Mouse (Mus musculus) hindbrain, embryonic 15.5 days (tissue): ENCODE data around the gene Ctsf. TPM values are rescaled to one million over a fixed set of nuclear protein-coding genes. Genes with fewer than 3 reads are reported as not detected.
"Not testable (repeated sequence)": the region's sequence is repeated elsewhere in the genome, so short reads cannot be mapped to it uniquely, and the experiment has no call there.

Experiments
- ATAC-seq: fragments of 200-750 bp; cut with Nextera tagmentation; 2 replicates; pipeline ENCODE4 v1.8.0; 2017; ENCODE audit warnings: low read depth, moderate number of reproducible peaks, moderate TSS enrichment; ENCODE audit not compliant: low FRiP score
- H3K27ac ChIP-seq: fragments of 300-500 bp; sonication (generic); replicated peaks from 2 replicates; pipeline ENCODE4 v1.5.1; 2015; ENCODE audit warnings: mild to moderate bottlenecking, inconsistent platforms
- H3K27me3 ChIP-seq: fragments of 300-500 bp; sonication (generic); 2 replicates; pipeline ENCODE4 v1.6.1; 2015; ENCODE audit warnings: control low read depth, inconsistent platforms
- H3K36me3 ChIP-seq: fragments of 300-500 bp; sonication (generic); 2 replicates; pipeline ENCODE4 v1.6.1; 2015; ENCODE audit warnings: control low read depth, inconsistent platforms
- H3K4me1 ChIP-seq: fragments of 300-500 bp; sonication (generic); replicated peaks from 2 replicates; pipeline ENCODE4 v1.6.1; 2015; ENCODE audit warnings: control low read depth, inconsistent platforms
- H3K4me2 ChIP-seq: fragments of 300-500 bp; sonication (generic); 2 replicates; pipeline ENCODE4 v1.6.1; 2015; ENCODE audit warnings: moderate library complexity, mild to moderate bottlenecking, inconsistent platforms
- H3K4me3 ChIP-seq: fragments of 300-500 bp; sonication (generic); 2 replicates; pipeline ENCODE4 v1.5.1; 2015; ENCODE audit warnings: mild to moderate bottlenecking, inconsistent platforms
- H3K9ac ChIP-seq: fragments of 300-500 bp; sonication (generic); 2 replicates; pipeline ENCODE4 v1.6.1; 2015; ENCODE audit warnings: inconsistent platforms
- H3K9me3 ChIP-seq: fragments of 300-500 bp; sonication (generic); 2 replicates; pipeline ENCODE4 v1.6.1; 2016; ENCODE audit warnings: control low read depth, inconsistent platforms
- WGBS: fragments of 180-500 bp; shearing (Covaris S2); methylation state at CpG from one replicate; pipeline ENCODE4 v1.1.7; 2015; 5-methylcytosine and 5-hydroxymethylcytosine counted together
- polyA plus RNA-seq: library from polyadenylated mRNA; unstranded; fragments of >200 nt; fragmentation: Nextera tagmentation; extraction: Ambion mirVana; gene quantifications from 2 replicates; pipeline ENCODE4 v1.2.1, GENCODE M21; 2015

Gene Ctsf
- polyA plus RNA-seq, 1 experiment from 2014 or later = 76.5 TPM

GRCm38 (mm10) chr19:4855951-4856350 lies 1.0 kb downstream of the Ctsf start:
- Histone ChIP-seq H3K27ac (no peak overlapping the region), H3K9ac (peak overlapping the region; percentile 66; the same call in 1 of the 2 replicates), H3K27me3 (no peaks in the 10 kb centered on the region), H3K9me3 (no peaks in the 10 kb centered on the region), H3K4me2 (peak overlapping the region; percentile 81), H3K4me3 (peak overlapping the region; percentile 54), H3K4me1 (peaks cover 16% of the 10 kb centered on the region), H3K36me3 (peaks cover 21% of the 10 kb centered on the region)
- no peak for ATAC-seq
- WGBS = 77% methylated on average over 4 of the region's 4 CpGs

- no peak overlapping the region for H3K4me3 ChIP-seq
- ATAC-seq = no peak
- no peaks in the 10 kb centered on the region for H3K9me3 ChIP-seq
- WGBS = 79% methylated on average over 6 of the region's 6 CpGs
- H3K27me3 ChIP-seq = no peaks in the 10 kb centered on the region
- H3K4me1 ChIP-seq = peaks cover 16% of the 10 kb centered on the region
- peaks cover 24% of the 10 kb centered on the region for H3K36me3 ChIP-seq
- no peak overlapping the region for H3K4me2 ChIP-seq
- no peak overlapping the region for H3K9ac ChIP-seq
- no peak overlapping the region for H3K27ac ChIP-seq
Measured at GRCm38 (mm10) chr19:4859081-4859480, 4.2 kb downstream of the Ctsf start.

- 62% methylated on average over 6 of the region's 6 CpGs for WGBS
- ATAC-seq = 0 out of 2 replicates have a peak, but pooled peaks have one; percentile 27
Measured at GRCm38 (mm10) chr19:4863048-4863447, 8.1 kb downstream of the Ctsf start.

GRCm38 (mm10) chr19:4865147-4865546 lies 10.2 kb downstream of the Ctsf start:
- Histone ChIP-seq H3K4me2 (peak overlapping the region; percentile 26), H3K4me3 (no peak overlapping the region), H3K27ac (no peak overlapping the region), H3K9me3 (no peaks in the 10 kb centered on the region), H3K9ac (no peak overlapping the region), H3K4me1 (0 out of 2 replicates have a peak, but pooled peaks cover 3% of the 10 kb centered on the region), H3K27me3 (peaks cover 5% of the 10 kb centered on the region; the same call in 1 of the 2 replicates), H3K36me3 (peaks cover 10% of the 10 kb centered on the region; the same call in 1 of the 2 replicates)
- WGBS = 7% methylated on average over 16 of the region's 17 CpGs
- ATAC-seq = no peak

More at GRCm38 (mm10) chr19:4863048-4863447, 8.1 kb downstream of the Ctsf start:
- H3K27ac ChIP-seq = no peak overlapping the region
- H3K4me3 ChIP-seq = no peak overlapping the region
- peaks cover 5% of the 10 kb centered on the region; the same call in 1 of the 2 replicates for H3K27me3 ChIP-seq
- no peak overlapping the region for H3K9ac ChIP-seq
- 0 out of 2 replicates have a peak, but pooled peaks cover 3% of the 10 kb centered on the region for H3K4me1 ChIP-seq
- H3K4me2 ChIP-seq = no peak overlapping the region
- peaks cover 20% of the 10 kb centered on the region for H3K36me3 ChIP-seq
- no peaks in the 10 kb centered on the region for H3K9me3 ChIP-seq

- not testable (repeated sequence) for H3K9ac ChIP-seq, H3K27me3 ChIP-seq, H3K4me3 ChIP-seq, ATAC-seq, H3K27ac ChIP-seq, H3K9me3 ChIP-seq, H3K36me3 ChIP-seq, H3K4me2 ChIP-seq
- H3K4me1 ChIP-seq = peaks cover 15% of the 10 kb centered on the region
- 97% methylated on average over 1 of the region's 1 CpGs for WGBS
Measured at GRCm38 (mm10) chr19:4874613-4875012, 19.7 kb downstream of the Ctsf start.

GRCm38 (mm10) chr19:4876241-4876640 lies 21.3 kb downstream of the Ctsf start:
- no peak overlapping the region for H3K4me3 ChIP-seq
- WGBS = 75% methylated on average over 3 of the region's 4 CpGs
- no peak overlapping the region for H3K4me2 ChIP-seq
- no peak overlapping the region for H3K27ac ChIP-seq
- no peak for ATAC-seq
- H3K4me1 ChIP-seq = peaks cover 22% of the 10 kb centered on the region
- no peaks in the 10 kb centered on the region for H3K9me3 ChIP-seq
- no peaks in the 10 kb centered on the region for H3K36me3 ChIP-seq
- H3K9ac ChIP-seq = no peak overlapping the region
- H3K27me3 ChIP-seq = 0 out of 2 replicates have a peak, but pooled peaks cover 3% of the 10 kb centered on the region

GRCm38 (mm10) chr19:4876755-4877154 lies 21.8 kb downstream of the Ctsf start:
- peaks cover 22% of the 10 kb centered on the region for H3K4me1 ChIP-seq
- no peak overlapping the region for H3K27ac ChIP-seq
- H3K9ac ChIP-seq = no peak overlapping the region
- H3K4me3 ChIP-seq = no peak overlapping the region
- ATAC-seq = no peak
- no peaks in the 10 kb centered on the region for H3K36me3 ChIP-seq
- no peaks in the 10 kb centered on the region for H3K9me3 ChIP-seq
- 0 out of 2 replicates have a peak, but pooled peaks cover 3% of the 10 kb centered on the region for H3K27me3 ChIP-seq
- 58% methylated on average over 3 of the region's 3 CpGs for WGBS
- no peak overlapping the region for H3K4me2 ChIP-seq

GRCm38 (mm10) chr19:4877785-4878184 lies 22.9 kb downstream of the Ctsf start, which contains the start of gene Actn3:
Actn3 (minus strand) TSS chr19:4877909.
- Histone ChIP-seq H3K4me2 (peak within 1 kb of the TSS; percentile 81), H3K27me3 (0 out of 2 replicates have a peak, but pooled peaks cover 3% of the 10 kb centered on the region), H3K4me3 (peak within 1 kb of the TSS; percentile 72), H3K9ac (peak within 1 kb of the TSS; percentile 83), H3K36me3 (no peaks in the 10 kb centered on the region), H3K9me3 (no peaks in the 10 kb centered on the region), H3K4me1 (peaks cover 22% of the 10 kb centered on the region), H3K27ac (peak within 1 kb of the TSS; percentile 81)
- ATAC-seq = peak; percentile 13; the same call in 1 of the 2 replicates
- WGBS = 3% methylated on average over 17 of the region's 17 CpGs

GRCm38 (mm10) chr19:4878405-4879323 lies 23.7 kb downstream of the Ctsf start, which contains the start of gene Zdhhc24:
Zdhhc24 (plus strand) TSS chr19:4878668.
- ATAC-seq = peak; percentile 98
- Histone ChIP-seq H3K27ac (peak within 1 kb of the TSS; percentile 81), H3K9ac (peak within 1 kb of the TSS; percentile 83), H3K27me3 (0 out of 2 replicates have a peak, but pooled peaks cover 3% of the 10 kb centered on the region), H3K4me2 (peak within 1 kb of the TSS; percentile 81), H3K36me3 (0 out of 2 replicates have a peak, but pooled peaks cover 2% of the 10 kb centered on the region), H3K9me3 (no peaks in the 10 kb centered on the region), H3K4me1 (peaks cover 22% of the 10 kb centered on the region), H3K4me3 (peak within 1 kb of the TSS; percentile 72)
- WGBS = 1% methylated on average over 52 of the region's 52 CpGs

GRCm38 (mm10) chr19:4879324-4879703 lies 24.4 kb downstream of the Ctsf start:
- peak overlapping the region; percentile 72 for H3K4me3 ChIP-seq
- no peaks in the 10 kb centered on the region for H3K9me3 ChIP-seq
- no peak for ATAC-seq
- H3K4me1 ChIP-seq = peaks cover 22% of the 10 kb centered on the region
- H3K9ac ChIP-seq = peak overlapping the region; percentile 83
- H3K27ac ChIP-seq = no peak overlapping the region
- whole genome bisulfite sequencing = 65% methylated on average over 10 of the region's 10 CpGs
- 0 out of 2 replicates have a peak, but pooled peaks cover 3% of the 10 kb centered on the region for H3K36me3 ChIP-seq
- H3K27me3 ChIP-seq = 0 out of 2 replicates have a peak, but pooled peaks cover 3% of the 10 kb centered on the region
- H3K4me2 ChIP-seq = peak overlapping the region; percentile 81

DNA sequence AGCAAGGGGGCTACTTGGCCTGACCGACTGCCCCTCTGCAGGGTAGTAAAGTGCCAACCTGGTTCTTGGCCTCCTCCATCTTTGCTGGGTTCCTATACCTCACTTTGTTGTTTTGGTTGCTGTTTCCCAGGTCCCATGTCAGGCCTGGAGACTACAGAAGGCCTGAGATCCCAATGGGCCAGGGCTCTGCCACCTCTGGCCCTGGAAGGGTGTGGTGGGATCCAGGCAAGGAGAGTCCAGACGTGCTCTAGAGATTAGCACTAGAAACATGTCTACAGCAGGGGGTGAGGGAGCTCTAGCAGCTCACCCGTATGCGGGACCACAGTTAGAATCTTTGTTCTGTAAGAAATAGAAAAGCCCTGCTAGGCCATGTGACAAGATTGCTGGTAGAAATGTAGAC lies 29.0 kb downstream of the Ctsf start:
- Histone ChIP-seq H3K27me3 (no peaks in the 10 kb centered on the region), H3K9ac (no peak overlapping the region), H3K4me2 (no peak overlapping the region), H3K4me3 (no peak overlapping the region), H3K9me3 (no peaks in the 10 kb centered on the region), H3K4me1 (peaks cover 13% of the 10 kb centered on the region), H3K36me3 (0 out of 2 replicates have a peak, but pooled peaks cover 3% of the 10 kb centered on the region), H3K27ac (no peak overlapping the region)
- WGBS = 89% methylated on average over 4 of the region's 4 CpGs
- no peak for ATAC-seq

- WGBS = 92% methylated on average over 10 of the region's 10 CpGs
- Histone ChIP-seq H3K27me3 (no peaks in the 10 kb centered on the region), H3K4me3 (no peak overlapping the region), H3K27ac (no peak overlapping the region), H3K4me1 (no peaks in the 10 kb centered on the region), H3K9me3 (no peaks in the 10 kb centered on the region), H3K36me3 (peaks cover 11% of the 10 kb centered on the region; the same call in 1 of the 2 replicates), H3K4me2 (no peak overlapping the region), H3K9ac (no peak overlapping the region)
- no peak for ATAC-seq
Measured at GRCm38 (mm10) chr19:4889791-4890190, 34.9 kb downstream of the Ctsf start.
